Mouse (Mus musculus): ENCODE data around the gene Olfr745.

The Olfr745 gene

GRCm38 (mm10) chr14:50639088-50639487 is at the start of gene Olfr745:
Gene Olfr745 (plus strand): TSS chr14:50639388.
- DNase-seq (ENCODE audit: low spot score) = no peak

DNA sequence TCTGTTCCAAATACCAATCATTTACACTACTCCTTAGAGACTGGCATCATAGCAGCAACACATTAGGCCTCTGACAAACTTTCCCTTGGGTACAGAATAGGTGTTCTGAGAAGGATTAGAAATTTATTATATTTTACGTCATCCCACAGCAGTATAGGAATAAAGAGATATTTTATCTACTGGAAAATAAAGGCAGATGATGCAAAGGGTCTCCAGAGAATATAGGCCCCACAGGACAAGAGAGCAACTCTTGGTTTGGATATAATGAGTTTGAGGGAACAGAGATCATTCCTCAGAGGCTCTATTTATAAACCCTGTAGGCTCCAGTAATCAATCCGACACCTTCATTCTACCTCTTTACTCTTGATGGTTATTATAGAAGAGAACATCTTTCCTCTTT is 24.6 kb upstream of the Olfr745 start, which contains the start of gene Olfr744:
Olfr744 (plus strand) TSS at position 301 of the 400 bp plus-strand sequence.
- DNase-seq (ENCODE audit: low spot score) = no peak

- DNase-seq (ENCODE audit: low spot score) = no peak
Measured at GRCm38 (mm10) chr14:50646783-50647182, 7.6 kb downstream of the Olfr745 start, which contains the start of gene Olfr746. Gene Olfr746 (plus strand): TSS chr14:50647083.

- DNase-seq (ENCODE audit: low spot score) = no peak
Measured at GRCm38 (mm10) chr14:50693106-50693505, 53.9 kb downstream of the Olfr745 start, which contains the start of gene Olfr747. Gene Olfr747 (minus strand): TSS chr14:50693206.
